In genomic region chr4:44235946-44236345, GRCm38 (mm10) we compare ENCODE assay signal across 20 mouse cellular contexts. TPM values are rescaled to one million over a fixed set of nuclear protein-coding genes. Genes with fewer than 3 reads are reported as not detected.
DNase-seq lines count a peak whose midpoint lies in the region; ATAC-seq and TF ChIP-seq lines count a peak whose summit lies in the region.
"Had no signal": no experiment of that assay in that cellular context is flagged by ENCODE, and none has a peak within 500 bp of the region (broad histone marks: within the 10 kb centered on the region; RNA-seq: fewer than 3 reads in every experiment).

No protein-coding gene starts in this region.

- no peak for DNase-seq in liver, embryonic 11.5 days (ENCODE audit: low spot score)
- peak; percentile 65 for DNase-seq in R1 (ENCODE audit: low read depth, low spot score)
- DNase-seq in liver, embryonic 13.5 days = peak; percentile 47
- no peak for DNase-seq in hindbrain, embryonic 10.5 days (ENCODE audit: low spot score)
- no peak for DNase-seq in kidney, adult 2 months
- DNase-seq: adrenal gland, postnatal 14 days; cerebellum, adult 2 months; cerebellum, postnatal 25 days; gastrocnemius, postnatal 10 days; heart, postnatal 36 days had no signal

- no peaks in the 10 kb centered on the region for H3K36me3 ChIP-seq in liver, embryonic 12.5 days
- no peaks in the 10 kb centered on the region for H3K36me3 ChIP-seq in liver, embryonic 11.5 days (ENCODE audit: control insufficient read depth, insufficient read depth, low read length)
- H3K36me3 ChIP-seq in ES-Bruce4 (ENCODE audit: control insufficient read depth, insufficient read depth, low read length, poor library complexity, severe bottlenecking) = no peaks in the 10 kb centered on the region
- H3K36me3 ChIP-seq in liver, embryonic 13.5 days = no peaks in the 10 kb centered on the region
- no peaks in the 10 kb centered on the region for H3K36me3 ChIP-seq in hindbrain, embryonic 10.5 days
- no peaks in the 10 kb centered on the region for H3K36me3 ChIP-seq in kidney, adult 2 months (ENCODE audit: control insufficient read depth, insufficient read depth, low read length)
- H3K36me3 ChIP-seq: embryonic facial prominence, embryonic 12.5 days; forebrain, embryonic 15.5 days; heart, embryonic 12.5 days; hindbrain, embryonic 12.5 days had no signal

- no peak for TF ChIP-seq POLR2A in ES-Bruce4 (IDR thresholded peaks at IDR 0.05; ENCODE audit: insufficient read depth, low read length)
- no peak for TF ChIP-seq POLR2A in kidney, adult 2 months (IDR thresholded peaks at IDR 0.05; ENCODE audit: low read depth, low read length)

- TF ChIP-seq EP300 in ES-Bruce4 (IDR thresholded peaks at IDR 0.05; ENCODE audit: insufficient read depth, low read depth, low read length) = no peak

- no peak for TF ChIP-seq CTCF in ES-Bruce4 (IDR thresholded peaks at IDR 0.05; ENCODE audit: low read depth, low read length)
- TF ChIP-seq CTCF in kidney, adult 2 months (conservative IDR thresholded peaks at IDR 0.05; ENCODE audit: insufficient read depth, insufficient read length, low read depth, low read length) = no peak

- H3K27ac ChIP-seq in liver, embryonic 12.5 days = peak overlapping the region; percentile 8; the same call in 1 of the 2 replicates
- no peak overlapping the region for H3K27ac ChIP-seq in liver, embryonic 11.5 days (ENCODE audit: low read depth, low read length)
- H3K27ac ChIP-seq in ES-Bruce4 (ENCODE audit: insufficient read depth, low read length) = peak overlapping the region; percentile 81
- H3K27ac ChIP-seq in liver, embryonic 13.5 days = no peak overlapping the region
- H3K27ac ChIP-seq in hindbrain, embryonic 10.5 days = no peak overlapping the region
- no peak overlapping the region for H3K27ac ChIP-seq in kidney, adult 2 months (ENCODE audit: insufficient read depth, low read depth, low read length)
- H3K27ac ChIP-seq: embryonic facial prominence, embryonic 12.5 days; forebrain, embryonic 15.5 days; hindbrain, embryonic 12.5 days had no signal

- no peak for ATAC-seq in liver, embryonic 12.5 days
- ATAC-seq in liver, embryonic 11.5 days (replicated peaks; ENCODE audit: low FRiP score) = no peak
- no peak for ATAC-seq in liver, embryonic 13.5 days (ENCODE audit: low read depth)
- ATAC-seq: activated CD4-positive, CD25-positive, alpha-beta regulatory T cell, adult 4 months; forebrain, embryonic 15.5 days; hindbrain, embryonic 16.5 days; inflammation-experienced regulatory T-cells, adult 6 months; intestine, postnatal 0 days had no signal

- no peaks in the 10 kb centered on the region for H3K9me3 ChIP-seq in liver, embryonic 12.5 days (replicated peaks)
- no peaks in the 10 kb centered on the region for H3K9me3 ChIP-seq in liver, embryonic 11.5 days (ENCODE audit: control insufficient read depth, low read length)
- H3K9me3 ChIP-seq in ES-Bruce4 (replicated peaks; ENCODE audit: control insufficient read depth, insufficient read depth, low read length, poor library complexity, severe bottlenecking) = no peaks in the 10 kb centered on the region
- H3K9me3 ChIP-seq in liver, embryonic 13.5 days (replicated peaks) = no peaks in the 10 kb centered on the region
- H3K9me3 ChIP-seq in hindbrain, embryonic 10.5 days = no peaks in the 10 kb centered on the region
- H3K9me3 ChIP-seq: embryonic facial prominence, embryonic 12.5 days; forebrain, embryonic 15.5 days; heart, embryonic 12.5 days; hindbrain, embryonic 12.5 days had no signal

- no peak overlapping the region for H3K9ac ChIP-seq in liver, embryonic 12.5 days
- no peak overlapping the region for H3K9ac ChIP-seq in liver, embryonic 11.5 days (ENCODE audit: low read depth, low read length)
- no peak overlapping the region for H3K9ac ChIP-seq in ES-Bruce4 (ENCODE audit: low read depth, poor library complexity, severe bottlenecking)
- no peak overlapping the region for H3K9ac ChIP-seq in liver, embryonic 13.5 days
- H3K9ac ChIP-seq: embryonic facial prominence, embryonic 12.5 days; forebrain, embryonic 15.5 days; heart, embryonic 12.5 days; hindbrain, embryonic 12.5 days had no signal

- WGBS in liver, embryonic 12.5 days (ENCODE audit: insufficient replicate concordance) = 63% methylated on average over 2 of the region's 2 CpGs
- 67% methylated on average over 2 of the region's 2 CpGs for WGBS in liver, embryonic 11.5 days
- 70% methylated on average over 2 of the region's 2 CpGs for WGBS in liver, embryonic 13.5 days (ENCODE audit: insufficient replicate concordance)
- 66% methylated on average over 2 of the region's 2 CpGs for WGBS in hindbrain, embryonic 10.5 days
- WGBS in kidney, adult 2 months = 96% methylated on average over 2 of the region's 2 CpGs

- H3K4me1 ChIP-seq in liver, embryonic 12.5 days = peaks cover 35% of the 10 kb centered on the region
- H3K4me1 ChIP-seq in liver, embryonic 11.5 days (replicated peaks; ENCODE audit: control insufficient read depth, insufficient read depth, low read length) = peaks cover 18% of the 10 kb centered on the region; the same call in 1 of the 2 replicates
- peaks cover 5% of the 10 kb centered on the region for H3K4me1 ChIP-seq in ES-Bruce4 (ENCODE audit: control insufficient read depth, insufficient read depth, low read length)
- peaks cover 41% of the 10 kb centered on the region for H3K4me1 ChIP-seq in liver, embryonic 13.5 days (replicated peaks)
- H3K4me1 ChIP-seq in hindbrain, embryonic 10.5 days (replicated peaks) = peaks cover 37% of the 10 kb centered on the region
- 0 out of 2 replicates have a peak, but pooled peaks cover 5% of the 10 kb centered on the region for H3K4me1 ChIP-seq in kidney, adult 2 months (ENCODE audit: control insufficient read depth, insufficient read depth, low read length)

- no peak overlapping the region for H3K4me3 ChIP-seq in liver, embryonic 12.5 days
- no peak overlapping the region for H3K4me3 ChIP-seq in liver, embryonic 11.5 days (ENCODE audit: low read depth, low read length)
- H3K4me3 ChIP-seq in ES-Bruce4 (ENCODE audit: low read depth, low read length) = no peak overlapping the region
- no peak overlapping the region for H3K4me3 ChIP-seq in liver, embryonic 13.5 days (replicated peaks)
- H3K4me3 ChIP-seq in hindbrain, embryonic 10.5 days = no peak overlapping the region
- no peak overlapping the region for H3K4me3 ChIP-seq in kidney, adult 2 months (ENCODE audit: insufficient read depth, low read depth, low read length)
- H3K4me3 ChIP-seq: embryonic facial prominence, embryonic 12.5 days; forebrain, embryonic 15.5 days; heart, embryonic 12.5 days; hindbrain, embryonic 12.5 days had no signal

- H3K27me3 ChIP-seq in liver, embryonic 12.5 days (replicated peaks) = peaks cover 8% of the 10 kb centered on the region
- no peaks in the 10 kb centered on the region for H3K27me3 ChIP-seq in liver, embryonic 11.5 days (replicated peaks; ENCODE audit: control insufficient read depth, insufficient read depth, low read length)
- H3K27me3 ChIP-seq in ES-Bruce4 (ENCODE audit: control insufficient read depth, insufficient read depth, low read length, poor library complexity, severe bottlenecking) = no peaks in the 10 kb centered on the region
- H3K27me3 ChIP-seq in liver, embryonic 13.5 days = peaks cover 14% of the 10 kb centered on the region
- H3K27me3 ChIP-seq in hindbrain, embryonic 10.5 days (ENCODE audit: insufficient read depth, poor library complexity, severe bottlenecking) = no peaks in the 10 kb centered on the region
- H3K27me3 ChIP-seq in kidney, adult 2 months (replicated peaks; ENCODE audit: control insufficient read depth, insufficient read depth, low read length) = no peaks in the 10 kb centered on the region
- H3K27me3 ChIP-seq: embryonic facial prominence, embryonic 12.5 days; forebrain, embryonic 15.5 days; heart, embryonic 12.5 days; hindbrain, embryonic 12.5 days had no signal

- H3K4me2 ChIP-seq in liver, embryonic 12.5 days = no peak overlapping the region
- no peak overlapping the region for H3K4me2 ChIP-seq in liver, embryonic 11.5 days
- no peak overlapping the region for H3K4me2 ChIP-seq in liver, embryonic 13.5 days
- H3K4me2 ChIP-seq: embryonic facial prominence, embryonic 12.5 days; forebrain, embryonic 15.5 days; heart, embryonic 12.5 days; hindbrain, embryonic 12.5 days had no signal

RNA-seq across cellular contexts. Expression of gene Rnf38, which starts 2.4 kb away (rescaled TPM):
- 15.3 and 16.7 TPM in 2 replicates for polyA plus RNA-seq in liver, embryonic 12.5 days (2016; fragmentation: Nextera tagmentation; extraction: Ambion mirVana)
- 20.2 and 24.0 TPM in 2 replicates for polyA plus RNA-seq in liver, embryonic 11.5 days (2014; fragmentation: Nextera tagmentation; extraction: Ambion mirVana)
- polyA plus RNA-seq in ES-Bruce4 (2011; ENCODE audit: insufficient read depth, insufficient read length, low read depth, missing spikeins) = 133 and 136 TPM in 2 replicates
- 9.1 and 11.5 TPM in 2 replicates for polyA plus RNA-seq in liver, embryonic 13.5 days (2015; fragmentation: Nextera tagmentation; extraction: Ambion mirVana)
- polyA plus RNA-seq in hindbrain, embryonic 10.5 days (2016; fragmentation: Nextera tagmentation; extraction: Ambion mirVana) = 33.9 and 39.0 TPM in 2 replicates
- 69.9 and 72.6 TPM in 2 replicates for polyA plus RNA-seq in kidney, adult 2 months (2012; rRNA removed)

Comparison
In these comparisons a context has a peak if more than half of its experiments do, and no peak if none do; other contexts are left out.
1. H3K27ac ChIP-seq: peak in liver, embryonic 12.5 days (single experiment) and ES-Bruce4 (single experiment); none in liver, embryonic 11.5 days (single experiment), liver, embryonic 13.5 days (single experiment), hindbrain, embryonic 10.5 days (single experiment) and kidney, adult 2 months (single experiment).
2. DNase-seq: peak in R1 (single experiment) and liver, embryonic 13.5 days (single experiment); none in liver, embryonic 11.5 days (single experiment), hindbrain, embryonic 10.5 days (single experiment) and kidney, adult 2 months (single experiment).